Mouse (Mus musculus): Measurements from ENCODE around the gene Coa3. TPM values are rescaled to one million over a fixed set of nuclear protein-coding genes. Genes with fewer than 3 reads are reported as not detected.
A peak's percentile ranks its signal among the peaks of the same experiment; 100 is the strongest.

Gene Coa3
- polyA plus RNA-seq, 1 experiment = not detected

- peaks cover 24% of the 10 kb centered on the region for H3K4me1 ChIP-seq (ENCODE audit: control insufficient read depth, insufficient read depth, low read length)
- 70% methylated on average over 4 of the region's 4 CpGs for WGBS
- TF ChIP-seq POLR2A (IDR thresholded peaks at IDR 0.05; ENCODE audit: insufficient read depth, low read depth, low read length) (no peak; the same call in 1 of the 2 replicates), CTCF (IDR thresholded peaks at IDR 0.05; ENCODE audit: insufficient read depth, low read depth, low read length) (no peak)
- H3K4me3 ChIP-seq (ENCODE audit: insufficient read depth, low read depth, low read length) = no peak overlapping the region
- no peak overlapping the region for H3K27ac ChIP-seq (ENCODE audit: insufficient read depth, low read depth, low read length)
Measured at GRCm38 (mm10) chr11:101275309-101275708, 3.6 kb downstream of the Coa3 start.

DNA sequence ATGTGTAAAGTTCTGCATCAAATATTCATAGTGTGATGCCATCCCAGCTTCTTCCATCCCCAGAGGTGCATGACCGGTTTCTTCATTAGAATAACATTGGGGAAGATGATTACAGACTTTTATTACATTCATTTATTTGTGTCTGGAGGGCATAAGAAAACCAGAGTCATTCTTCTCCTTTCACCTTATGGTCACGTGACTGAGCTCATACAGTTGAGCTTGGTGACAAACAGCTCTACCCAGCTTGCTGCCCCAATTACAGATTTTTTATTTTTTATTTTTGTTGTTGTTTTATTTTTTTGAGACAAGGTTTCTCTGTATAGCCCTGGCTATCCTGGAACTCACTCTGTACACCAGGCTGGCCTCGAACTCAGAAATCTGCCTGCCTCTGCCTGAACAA lies 6.5 kb downstream of the Coa3 start:
- TF ChIP-seq CTCF (IDR thresholded peaks at IDR 0.05; ENCODE audit: insufficient read depth, low read depth, low read length) (no peak), POLR2A (IDR thresholded peaks at IDR 0.05; ENCODE audit: insufficient read depth, low read depth, low read length) (no peak)
- Histone ChIP-seq H3K27ac (ENCODE audit: insufficient read depth, low read depth, low read length) (no peak overlapping the region), H3K4me3 (ENCODE audit: insufficient read depth, low read depth, low read length) (no peak overlapping the region), H3K4me1 (ENCODE audit: control insufficient read depth, insufficient read depth, low read length) (peaks cover 13% of the 10 kb centered on the region)
- 92% methylated on average over 3 of the region's 3 CpGs for WGBS

DNA sequence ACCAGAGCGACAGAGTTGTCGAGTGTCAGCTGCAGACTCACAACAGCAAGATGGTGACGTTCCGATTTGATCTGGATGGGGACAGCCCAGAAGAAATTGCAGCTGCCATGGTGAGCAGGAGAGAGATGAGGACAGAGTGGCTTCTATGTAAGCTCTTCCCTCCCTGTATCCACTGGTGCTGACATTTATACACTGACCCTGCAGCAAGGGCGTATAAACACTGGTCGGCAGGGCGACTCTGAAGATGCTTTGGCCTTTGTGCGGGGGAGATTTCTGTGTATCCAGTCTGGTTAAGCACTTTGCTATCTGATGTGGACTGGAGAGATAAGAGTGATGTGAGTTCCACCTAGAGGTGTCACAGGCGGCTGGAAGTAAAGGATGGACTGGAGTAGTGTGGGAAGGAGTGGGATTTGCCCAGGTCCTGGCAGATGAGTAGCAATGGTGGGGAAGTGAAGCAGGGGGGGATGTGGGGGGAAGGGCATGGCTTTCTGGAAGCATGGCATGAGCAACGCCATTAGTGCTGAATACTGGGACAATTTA lies 9.3 kb downstream of the Coa3 start:
- WGBS = 46% methylated on average over 10 of the region's 10 CpGs
- H3K4me3 ChIP-seq (ENCODE audit: insufficient read depth, low read depth, low read length) = no peak overlapping the region
- TF ChIP-seq POLR2A (IDR thresholded peaks at IDR 0.05; ENCODE audit: insufficient read depth, low read depth, low read length) (no peak), CTCF (IDR thresholded peaks at IDR 0.05; ENCODE audit: insufficient read depth, low read depth, low read length) (no peak)
- peaks cover 8% of the 10 kb centered on the region for H3K4me1 ChIP-seq (ENCODE audit: control insufficient read depth, insufficient read depth, low read length)
- no peak overlapping the region for H3K27ac ChIP-seq (ENCODE audit: insufficient read depth, low read depth, low read length)

DNA sequence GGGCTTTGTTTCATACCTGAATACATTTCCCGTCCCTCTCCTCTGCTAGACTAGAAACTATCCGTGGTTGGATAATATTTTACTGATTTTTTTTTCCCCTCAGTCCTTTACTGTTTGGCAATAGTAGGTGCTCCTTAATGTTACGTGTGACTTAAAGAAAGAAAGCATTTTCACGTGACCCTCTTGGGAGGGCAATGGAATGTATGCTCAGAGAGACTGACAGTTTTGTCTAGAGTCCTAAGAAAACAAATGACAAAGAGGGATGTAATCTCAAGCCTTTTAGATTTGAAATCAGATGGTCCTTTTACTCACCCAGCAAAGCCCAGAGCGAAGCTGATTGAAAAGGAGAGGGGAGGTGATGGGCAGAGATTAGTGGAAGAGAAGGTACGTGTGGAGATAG lies 13.0 kb downstream of the Coa3 start:
- 42% methylated on average over 6 of the region's 6 CpGs for WGBS
- Histone ChIP-seq H3K4me1 (ENCODE audit: control insufficient read depth, insufficient read depth, low read length) (peaks cover 23% of the 10 kb centered on the region), H3K27ac (ENCODE audit: insufficient read depth, low read depth, low read length) (no peak overlapping the region), H3K4me3 (ENCODE audit: insufficient read depth, low read depth, low read length) (no peak overlapping the region)
- TF ChIP-seq POLR2A (IDR thresholded peaks at IDR 0.05; ENCODE audit: insufficient read depth, low read depth, low read length) (no peak), CTCF (IDR thresholded peaks at IDR 0.05; ENCODE audit: insufficient read depth, low read depth, low read length) (no peak)

DNA sequence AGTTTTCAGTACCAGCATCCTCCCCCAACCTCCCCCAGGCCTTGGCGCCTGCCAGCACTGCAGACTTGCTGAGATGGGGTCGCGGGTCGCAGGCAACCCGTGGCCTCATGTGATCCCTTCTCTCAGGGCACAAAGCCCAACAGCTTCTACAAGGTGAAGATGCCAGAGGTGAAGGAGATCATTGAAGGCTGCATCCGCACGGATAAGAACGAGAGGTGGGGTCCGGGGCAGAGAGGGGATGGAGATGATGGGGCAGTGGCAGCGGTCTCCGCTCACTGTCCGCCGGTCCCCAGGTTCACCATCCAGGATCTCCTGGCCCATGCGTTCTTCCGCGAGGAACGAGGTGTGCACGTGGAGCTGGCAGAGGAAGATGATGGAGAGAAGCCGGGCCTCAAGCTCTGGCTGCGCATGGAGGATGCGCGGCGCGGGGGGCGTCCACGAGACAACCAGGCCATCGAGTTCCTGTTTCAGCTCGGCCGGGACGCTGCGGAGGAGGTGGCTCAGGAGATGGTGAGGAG lies 13.9 kb downstream of the Coa3 start:
- 6% methylated on average over 31 of the region's 31 CpGs for WGBS
- TF ChIP-seq CTCF (IDR thresholded peaks at IDR 0.05; ENCODE audit: insufficient read depth, low read depth, low read length) (no peak), POLR2A (IDR thresholded peaks at IDR 0.05; ENCODE audit: insufficient read depth, low read depth, low read length) (no peak)
- H3K27ac ChIP-seq (ENCODE audit: insufficient read depth, low read depth, low read length) = no peak overlapping the region
- H3K4me1 ChIP-seq (ENCODE audit: control insufficient read depth, insufficient read depth, low read length) = peaks cover 31% of the 10 kb centered on the region
- peak overlapping the region; percentile 13 for H3K4me3 ChIP-seq (ENCODE audit: insufficient read depth, low read depth, low read length)

GRCm38 (mm10) chr11:101263989-101264280 lies 15.0 kb downstream of the Coa3 start:
- no peak overlapping the region for H3K27ac ChIP-seq (ENCODE audit: insufficient read depth, low read depth, low read length)
- TF ChIP-seq CTCF (IDR thresholded peaks at IDR 0.05; ENCODE audit: insufficient read depth, low read depth, low read length) (no peak), POLR2A (IDR thresholded peaks at IDR 0.05; ENCODE audit: insufficient read depth, low read depth, low read length) (no peak)
- 21% methylated on average over 3 of the region's 3 CpGs for WGBS
- peaks cover 40% of the 10 kb centered on the region for H3K4me1 ChIP-seq (ENCODE audit: control insufficient read depth, insufficient read depth, low read length)
- no peak overlapping the region for H3K4me3 ChIP-seq (ENCODE audit: insufficient read depth, low read depth, low read length)

DNA sequence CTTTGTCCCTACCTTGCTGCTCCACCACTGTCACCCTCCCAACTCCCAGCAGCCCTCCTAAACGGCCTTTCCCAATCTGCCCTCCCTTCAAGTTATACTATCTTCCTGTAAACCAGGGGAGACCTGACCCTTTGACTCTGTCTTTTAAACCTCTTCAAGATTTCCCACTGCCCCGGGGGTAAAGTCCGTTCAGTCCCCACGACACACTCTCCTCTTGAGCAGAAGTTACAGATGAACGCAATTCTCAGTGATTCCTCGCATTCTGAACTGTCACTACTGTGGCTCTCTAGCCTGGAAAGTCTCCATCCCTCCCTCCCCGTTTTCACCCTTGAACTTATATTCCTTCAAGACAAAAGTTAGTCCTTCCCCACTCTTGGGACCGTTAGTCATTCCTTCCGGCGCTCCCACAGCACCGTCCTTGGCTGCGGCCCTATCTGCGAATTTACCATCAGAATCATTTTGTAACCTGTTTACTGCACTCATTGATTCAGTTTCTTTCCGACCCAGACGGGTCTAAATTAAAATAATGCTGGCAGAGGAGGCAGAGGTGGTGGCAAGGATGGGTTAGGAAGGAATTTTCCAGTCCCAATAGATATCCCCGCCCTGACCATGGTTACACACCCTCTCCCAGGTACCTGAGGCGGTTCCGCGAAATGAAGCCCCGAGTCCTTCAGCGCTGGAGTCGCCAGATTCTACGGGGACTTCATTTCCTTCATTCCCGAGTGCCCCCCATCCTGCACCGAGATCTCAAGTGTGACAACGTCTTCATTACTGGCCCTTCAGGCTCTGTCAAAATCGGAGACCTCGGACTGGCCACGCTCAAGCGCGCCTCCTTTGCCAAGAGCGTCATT lies 15.6 kb downstream of the Coa3 start:
- 24% methylated on average over 32 of the region's 32 CpGs for WGBS
- Histone ChIP-seq H3K27ac (ENCODE audit: insufficient read depth, low read depth, low read length) (no peak overlapping the region), H3K4me3 (ENCODE audit: insufficient read depth, low read depth, low read length) (no peak overlapping the region), H3K4me1 (ENCODE audit: control insufficient read depth, insufficient read depth, low read length) (peaks cover 43% of the 10 kb centered on the region)
- TF ChIP-seq CTCF (IDR thresholded peaks at IDR 0.05; ENCODE audit: insufficient read depth, low read depth, low read length) = no peak
- TF ChIP-seq POLR2A (IDR thresholded peaks at IDR 0.05; ENCODE audit: insufficient read depth, low read depth, low read length) = no peak

DNA sequence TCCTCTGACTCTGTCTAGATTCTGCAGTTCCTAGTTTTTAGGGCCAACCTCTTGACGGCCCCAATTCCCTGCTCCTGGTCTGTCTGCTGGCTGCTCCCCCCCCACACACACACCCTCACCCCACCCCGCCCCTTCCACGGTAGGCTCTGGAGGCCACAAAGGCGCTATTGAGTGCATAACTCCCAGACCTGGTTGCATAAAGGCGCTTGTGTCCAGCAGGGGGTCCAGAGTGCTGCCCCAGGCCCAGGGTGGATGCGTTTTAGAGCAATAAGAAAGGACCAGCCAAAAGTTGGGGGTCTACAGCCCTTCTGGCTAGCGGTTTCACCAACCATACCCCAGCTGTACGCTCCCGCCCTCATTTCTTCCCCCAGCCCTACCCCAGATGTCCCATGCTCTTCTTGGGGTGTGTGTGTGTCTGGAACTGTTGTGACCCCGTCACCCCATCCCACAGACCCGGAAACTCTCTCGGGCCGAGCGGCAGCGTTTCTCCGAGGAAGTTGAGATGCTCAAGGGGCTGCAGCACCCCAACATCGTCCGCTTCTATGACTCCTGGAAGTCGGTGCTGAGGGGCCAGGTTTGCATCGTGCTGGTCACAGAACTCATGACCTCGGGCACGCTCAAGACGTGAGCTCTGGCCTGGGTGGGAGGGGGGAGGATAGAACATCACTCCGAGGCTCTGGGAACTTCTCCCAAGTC lies 16.5 kb downstream of the Coa3 start:
- H3K4me1 ChIP-seq (ENCODE audit: control insufficient read depth, insufficient read depth, low read length) = peaks cover 43% of the 10 kb centered on the region
- H3K4me3 ChIP-seq (ENCODE audit: insufficient read depth, low read depth, low read length) = no peak overlapping the region; the same call in 1 of the 2 replicates
- H3K27ac ChIP-seq (ENCODE audit: insufficient read depth, low read depth, low read length) = no peak overlapping the region
- no peak for TF ChIP-seq CTCF (IDR thresholded peaks at IDR 0.05; ENCODE audit: insufficient read depth, low read depth, low read length)
- no peak for TF ChIP-seq POLR2A (IDR thresholded peaks at IDR 0.05; ENCODE audit: insufficient read depth, low read depth, low read length)
- 8% methylated on average over 24 of the region's 24 CpGs for WGBS
